Mouse (Mus musculus): ENCODE results near the gene Zfp503.

DNA sequence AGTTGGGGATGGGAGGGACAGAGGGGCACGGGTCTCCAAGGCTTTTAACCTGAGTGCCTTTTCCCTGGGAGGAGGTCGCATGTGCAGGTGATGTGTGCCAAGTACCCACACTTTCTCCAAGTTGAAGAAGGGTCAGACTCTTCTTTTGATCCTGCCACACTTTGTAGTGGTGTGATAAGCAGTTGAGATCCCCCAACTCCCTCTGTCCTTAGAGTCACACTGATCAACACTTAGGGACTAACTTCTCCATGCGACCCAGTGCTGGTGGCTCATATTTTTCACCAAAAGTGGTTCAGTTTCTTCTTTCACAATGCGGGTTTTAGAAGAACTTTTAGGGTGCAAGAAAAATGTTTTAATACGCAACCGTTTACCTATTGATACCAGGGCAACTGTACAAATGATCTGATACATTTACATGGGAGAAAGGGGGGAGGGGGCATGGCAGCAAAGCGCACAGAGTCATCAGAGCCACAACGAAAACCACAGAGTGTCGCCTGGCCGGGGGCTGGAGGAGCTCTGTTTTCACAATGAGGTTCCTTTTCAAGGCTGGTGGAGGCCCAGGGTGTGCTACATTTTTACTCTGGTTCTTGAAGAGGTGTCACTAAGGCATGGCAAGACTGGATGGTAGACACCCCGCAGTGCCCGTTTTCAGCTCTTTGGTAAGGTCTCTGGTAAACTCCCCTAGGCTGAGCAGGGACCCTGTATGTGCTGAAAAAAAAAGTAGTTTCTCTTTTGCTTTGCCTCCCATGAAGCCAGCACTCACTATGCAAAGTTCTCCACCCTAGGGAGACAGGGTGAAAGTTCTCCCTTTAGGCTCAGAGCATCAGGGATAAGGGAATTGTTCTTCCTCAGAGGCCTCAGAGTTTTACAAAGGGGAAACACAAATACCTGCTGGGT, 30.8 kb upstream of the Zfp503 start:
- TF ChIP-seq CTCF (IDR thresholded peaks at IDR 0.05; ENCODE audit: borderline replicate concordance, insufficient read depth, low read depth, low read length) (no peak), POLR2A (IDR thresholded peaks at IDR 0.05; ENCODE audit: borderline replicate concordance, insufficient read depth, low read length) (no peak)
